In genomic region chr3:133672742-133673447, GRCm38 (mm10) we compare ENCODE assay signal across 8 mouse cellular contexts.
A peak's percentile ranks its signal among the peaks of the same experiment; 100 is the strongest.
DNase-seq lines count a peak whose midpoint lies in the region; ATAC-seq lines count a peak whose summit lies in the region.
"Had no signal": no experiment of that assay in that cellular context is flagged by ENCODE, and none has a peak within 500 bp of the region (broad histone marks: within the 10 kb centered on the region; RNA-seq: fewer than 3 reads in every experiment).

No protein-coding gene starts in this region.

- H3K27me3 ChIP-seq in midbrain, embryonic 11.5 days (ENCODE audit: control insufficient read depth, insufficient read depth, low read length): no peaks in the 10 kb centered on the region
- H3K27me3 ChIP-seq in midbrain, embryonic 10.5 days (ENCODE audit: low read depth, poor library complexity, severe bottlenecking): no peaks in the 10 kb centered on the region
- H3K27me3 ChIP-seq in hindbrain, embryonic 12.5 days: no peaks in the 10 kb centered on the region
- H3K27me3 ChIP-seq: limb, embryonic 15.5 days had no signal

- no peak overlapping the region for H3K4me3 ChIP-seq in midbrain, embryonic 11.5 days (ENCODE audit: low read depth, low read length)
- no peak overlapping the region for H3K4me3 ChIP-seq in midbrain, embryonic 10.5 days
- no peak overlapping the region for H3K4me3 ChIP-seq in hindbrain, embryonic 12.5 days
- H3K4me3 ChIP-seq: limb, embryonic 15.5 days had no signal

- no peak overlapping the region for H3K4me2 ChIP-seq in midbrain, embryonic 11.5 days
- H3K4me2 ChIP-seq in hindbrain, embryonic 12.5 days (replicated peaks): no peak overlapping the region
- H3K4me2 ChIP-seq: limb, embryonic 15.5 days had no signal

- H3K9ac ChIP-seq in midbrain, embryonic 11.5 days (ENCODE audit: low read length): no peak overlapping the region
- H3K9ac ChIP-seq in hindbrain, embryonic 12.5 days: no peak overlapping the region
- H3K9ac ChIP-seq: limb, embryonic 15.5 days had no signal

- DNase-seq in midbrain, embryonic 11.5 days (ENCODE audit: low spot score, missing footprints): no peak
- no peak for DNase-seq in midbrain, embryonic 10.5 days (ENCODE audit: low spot score)
- DNase-seq in brain, adult 2 months (ENCODE audit: low read depth, low spot score): peak; percentile 84
- peak; percentile 62 to 79 for DNase-seq in heart, adult 18-20 months
- DNase-seq in left cerebral cortex, adult 8-10 months (ENCODE audit: low spot score in 2 of 2): peak; percentile 2 to 50
- no peak for DNase-seq in thymus, postnatal 25 days

- H3K27ac ChIP-seq in midbrain, embryonic 11.5 days (ENCODE audit: low read depth, low read length): no peak overlapping the region
- H3K27ac ChIP-seq in midbrain, embryonic 10.5 days (replicated peaks): no peak overlapping the region
- no peak overlapping the region for H3K27ac ChIP-seq in hindbrain, embryonic 12.5 days
- H3K27ac ChIP-seq: limb, embryonic 15.5 days had no signal

- WGBS in midbrain, embryonic 11.5 days: 84% methylated on average over 10 of the region's 10 CpGs
- WGBS in midbrain, embryonic 10.5 days: 86% methylated on average over 10 of the region's 10 CpGs
- 85% methylated on average over 10 of the region's 10 CpGs for WGBS in hindbrain, embryonic 12.5 days

- ATAC-seq in midbrain, embryonic 11.5 days (ENCODE audit: low FRiP score): peak; percentile 61; the same call in 1 of the 2 replicates
- no peak for ATAC-seq in hindbrain, embryonic 12.5 days (ENCODE audit: low FRiP score)

- no peaks in the 10 kb centered on the region for H3K9me3 ChIP-seq in midbrain, embryonic 11.5 days (ENCODE audit: control insufficient read depth, low read length)
- H3K9me3 ChIP-seq in midbrain, embryonic 10.5 days (replicated peaks): no peaks in the 10 kb centered on the region
- H3K9me3 ChIP-seq in hindbrain, embryonic 12.5 days (replicated peaks): no peaks in the 10 kb centered on the region
- H3K9me3 ChIP-seq: limb, embryonic 15.5 days had no signal

- H3K4me1 ChIP-seq in midbrain, embryonic 11.5 days (ENCODE audit: control insufficient read depth, insufficient read depth, low read length): no peaks in the 10 kb centered on the region
- H3K4me1 ChIP-seq in midbrain, embryonic 10.5 days: no peaks in the 10 kb centered on the region
- no peaks in the 10 kb centered on the region for H3K4me1 ChIP-seq in hindbrain, embryonic 12.5 days
- H3K4me1 ChIP-seq: limb, embryonic 15.5 days had no signal

- H3K36me3 ChIP-seq in midbrain, embryonic 11.5 days (ENCODE audit: control insufficient read depth, insufficient read depth, low read length): no peaks in the 10 kb centered on the region
- H3K36me3 ChIP-seq in midbrain, embryonic 10.5 days: no peaks in the 10 kb centered on the region
- H3K36me3 ChIP-seq in hindbrain, embryonic 12.5 days: no peaks in the 10 kb centered on the region
- H3K36me3 ChIP-seq: limb, embryonic 15.5 days had no signal

Comparison
In these comparisons a context has a peak if more than half of its experiments do, and no peak if none do; other contexts are left out.
1. DNase-seq: peak in brain, adult 2 months (single experiment), heart, adult 18-20 months (2 of 2) and left cerebral cortex, adult 8-10 months (2 of 2); none in midbrain, embryonic 11.5 days (single experiment), midbrain, embryonic 10.5 days (single experiment) and thymus, postnatal 25 days (single experiment).